Mouse (Mus musculus): Measurements from ENCODE around the gene Mospd3.

DNA sequence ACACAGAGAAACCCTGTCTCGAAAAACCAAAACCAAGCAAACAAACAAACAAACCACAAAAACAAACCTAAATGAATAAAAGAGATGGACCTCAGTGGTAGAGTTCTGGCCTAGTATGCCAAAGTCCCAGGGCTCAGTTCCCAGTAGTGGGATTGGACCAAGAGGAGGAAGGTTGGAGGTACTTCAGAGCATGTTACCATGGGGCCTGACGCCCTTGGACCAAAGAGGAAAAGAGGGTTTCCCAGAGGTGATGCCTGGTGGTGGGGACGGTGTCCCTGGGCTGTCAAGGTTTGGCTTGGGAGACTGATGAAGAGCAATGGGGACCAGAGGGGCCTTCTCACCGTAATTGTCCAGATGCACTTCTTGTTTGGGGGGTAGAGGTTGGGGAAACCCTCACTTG is 9.2 kb upstream of the Mospd3 start:
- TF ChIP-seq CTCF (IDR thresholded peaks at IDR 0.05; ENCODE audit: extremely low read depth, insufficient read depth, low read length) (no peak), POLR2A (IDR thresholded peaks at IDR 0.05; ENCODE audit: extremely low read depth, insufficient read depth, low read length) (no peak)

Data from cortical plate, adult 2 months (tissue).